In genomic region chr3:16070963-16071362, GRCm38 (mm10) we compare ENCODE assay signal across 31 mouse cellular contexts.
"Had no signal": no experiment of that assay in that cellular context is flagged by ENCODE, and none has a peak within 500 bp of the region (broad histone marks: within the 10 kb centered on the region; RNA-seq: fewer than 3 reads in every experiment).

No protein-coding gene starts in this region.

- H3K4me2 ChIP-seq: heart, embryonic 11.5 days; heart, embryonic 12.5 days; heart, embryonic 13.5 days; heart, embryonic 15.5 days; hindbrain, embryonic 12.5 days; hindbrain, embryonic 13.5 days; hindbrain, embryonic 14.5 days; hindbrain, embryonic 15.5 days; intestine, embryonic 15.5 days; kidney, embryonic 15.5 days had no signal

- H3K27ac ChIP-seq: heart, embryonic 13.5 days; heart, embryonic 15.5 days; hindbrain, embryonic 10.5 days; hindbrain, embryonic 12.5 days; hindbrain, embryonic 13.5 days; hindbrain, embryonic 14.5 days; hindbrain, embryonic 15.5 days; hindbrain, postnatal 0 days; intestine, embryonic 15.5 days; kidney, embryonic 15.5 days; kidney, postnatal 0 days; layer of hippocampus, adult 2 months; left cerebral cortex, adult 2 months had no signal

- H3K4me3 ChIP-seq: heart, embryonic 12.5 days; heart, embryonic 13.5 days; heart, embryonic 15.5 days; hindbrain, embryonic 10.5 days; hindbrain, embryonic 12.5 days; hindbrain, embryonic 13.5 days; hindbrain, embryonic 15.5 days; intestine, embryonic 15.5 days; kidney, embryonic 15.5 days; layer of hippocampus, adult 2 months; left cerebral cortex, adult 2 months had no signal

- DNase-seq: heart, postnatal 10 days; heart, postnatal 14 days; heart, postnatal 36 days; heart, postnatal 4 days; kidney, adult 11 months; kidney, adult 18-20 months; kidney, adult 2 months; kidney, adult 8-10 months; kidney, adult 9 months; kidney, postnatal 10 days; kidney, postnatal 14 days; kidney, postnatal 25 days; kidney, postnatal 36 days; kidney, postnatal 4 days; layer of hippocampus, adult 9-11 months; layer of hippocampus, postnatal 36 days had no signal

- H3K9me3 ChIP-seq: heart, embryonic 13.5 days; heart, embryonic 15.5 days; hindbrain, embryonic 12.5 days; hindbrain, embryonic 13.5 days; hindbrain, embryonic 15.5 days; intestine, embryonic 15.5 days; kidney, embryonic 15.5 days had no signal

- H3K27me3 ChIP-seq: heart, embryonic 12.5 days; heart, embryonic 13.5 days; heart, embryonic 15.5 days; hindbrain, embryonic 12.5 days; hindbrain, embryonic 13.5 days; hindbrain, embryonic 15.5 days; intestine, embryonic 15.5 days; kidney, embryonic 15.5 days had no signal

- H3K4me1 ChIP-seq: heart, embryonic 12.5 days; heart, embryonic 13.5 days; heart, embryonic 15.5 days; hindbrain, embryonic 10.5 days; hindbrain, embryonic 12.5 days; hindbrain, embryonic 13.5 days; hindbrain, embryonic 15.5 days; intestine, embryonic 15.5 days; kidney, embryonic 15.5 days had no signal

- H3K36me3 ChIP-seq: heart, embryonic 12.5 days; heart, embryonic 13.5 days; heart, embryonic 15.5 days; hindbrain, embryonic 10.5 days; hindbrain, embryonic 12.5 days; hindbrain, embryonic 13.5 days; hindbrain, embryonic 15.5 days; intestine, embryonic 15.5 days; kidney, embryonic 15.5 days had no signal

- H3K9ac ChIP-seq: heart, embryonic 12.5 days; heart, embryonic 13.5 days; heart, embryonic 15.5 days; hindbrain, embryonic 12.5 days; hindbrain, embryonic 13.5 days; hindbrain, embryonic 14.5 days; hindbrain, embryonic 15.5 days; intestine, embryonic 15.5 days; kidney, embryonic 15.5 days had no signal
